Mouse (Mus musculus) MEL (cell line): ENCODE results near the gene Gm49340. TPM values are rescaled to one million over a fixed set of nuclear protein-coding genes. Genes with fewer than 3 reads are reported as not detected.

Experiments used
- DNase-seq: peaks from one replicate; pipeline ENCODE4 v3.0.0; 2011; ENCODE audit warnings: low read depth, low spot score
- H3K27ac ChIP-seq: 2 replicates; pipeline ENCODE4 v1.5.1; 2012; ENCODE audit warnings: low read depth, mild to moderate bottlenecking, control low read depth, low read length, moderate library complexity; ENCODE audit not compliant: control insufficient read depth
- H3K27me3 ChIP-seq, 2 experiments: fragments of 150-350 bp in 1 of 2; sonication (generic) in 1 of 2; 2 replicates each; pipeline ENCODE4 v1.6.1; 2012; ENCODE audit warnings: low read length in 2 of 2, mild to moderate bottlenecking in 2 of 2, improper control_type of control experiment in 1 of 2, moderate library complexity in 1 of 2; ENCODE audit not compliant: insufficient read depth in 2 of 2, control insufficient read depth in 1 of 2
- H3K36me3 ChIP-seq, 2 experiments: 2 replicates each; pipeline ENCODE4 v1.6.1; 2012 to 2014; ENCODE audit warnings: low read length in 2 of 2, improper control_type of control experiment in 1 of 2, inconsistent platforms in 1 of 2, mild to moderate bottlenecking in 1 of 2; ENCODE audit not compliant: insufficient read depth in 2 of 2, control insufficient read depth in 1 of 2
- H3K4me1 ChIP-seq, 2 experiments: fragments of 150-350 bp in 1 of 2; sonication (generic) in 1 of 2; 2 replicates each; pipeline ENCODE4 v1.6.1; 2012; ENCODE audit warnings: low read length in 2 of 2, improper control_type of control experiment in 1 of 2, mild to moderate bottlenecking in 1 of 2; ENCODE audit not compliant: insufficient read depth in 2 of 2, control insufficient read depth in 1 of 2
- H3K4me3 ChIP-seq, 2 experiments: fragments of 150-350 bp in 1 of 2; sonication (generic) in 1 of 2; 2 replicates each; pipeline ENCODE4 v1.5.1; 2012; ENCODE audit warnings: low read depth in 2 of 2, low read length in 2 of 2, mild to moderate bottlenecking in 2 of 2, moderate library complexity in 2 of 2, control low read depth in 1 of 2, improper control_type of control experiment in 1 of 2; ENCODE audit not compliant: control insufficient read depth in 1 of 2, insufficient read depth in 1 of 2
- H3K79me2 ChIP-seq: 2 replicates; pipeline ENCODE4 v1.6.1; 2012; ENCODE audit warnings: mild to moderate bottlenecking, low read length, moderate library complexity; ENCODE audit not compliant: control insufficient read depth, poor library complexity, insufficient read depth
- H3K9ac ChIP-seq: 2 replicates; pipeline ENCODE4 v1.6.1; 2012; ENCODE audit warnings: low read depth, mild to moderate bottlenecking, control low read depth, low read length, moderate library complexity; ENCODE audit not compliant: control insufficient read depth, poor library complexity, severe bottlenecking
- H3K9me3 ChIP-seq: fragments of 150-350 bp; sonication (generic); replicated peaks from 2 replicates; pipeline ENCODE4 v1.6.1; 2012; ENCODE audit warnings: mild to moderate bottlenecking, low read length, improper control_type of control experiment, moderate library complexity; ENCODE audit not compliant: insufficient read depth
- CHD1 ChIP-seq: IDR thresholded peaks from 2 replicates; pipeline ENCODE4 v1.6.1; 2012; ENCODE audit warnings: low read depth, mild to moderate bottlenecking, inconsistent platforms, low read length, improper control_type of control experiment
- CHD2 ChIP-seq: IDR thresholded peaks from 2 replicates; pipeline ENCODE4 v1.6.1; 2011; ENCODE audit warnings: low read length, improper control_type of control experiment
- CTCF ChIP-seq, 3 experiments: IDR thresholded peaks in 2 of 3; conservative IDR thresholded peaks in 1 of 3; 2 replicates each; pipeline ENCODE4 v1.5.1; 2011 to 2012; ENCODE audit warnings: low read length in 3 of 3, low read depth in 2 of 3, mild to moderate bottlenecking in 2 of 3, improper control_type of control experiment in 1 of 3, inconsistent platforms in 1 of 3, mixed read lengths in 1 of 3, moderate library complexity in 1 of 3; ENCODE audit not compliant: control insufficient read depth in 1 of 3, insufficient read depth in 1 of 3, poor library complexity in 1 of 3, severe bottlenecking in 1 of 3
- E2F4 ChIP-seq: IDR thresholded peaks from 2 replicates; pipeline ENCODE4 v1.6.1; 2011; ENCODE audit warnings: low read depth, low read length, improper control_type of control experiment, borderline replicate concordance
- ELF1 ChIP-seq: IDR thresholded peaks from 2 replicates; pipeline ENCODE4 v1.6.1; 2014; ENCODE audit warnings: low read depth, mild to moderate bottlenecking, inconsistent platforms, low read length, improper control_type of control experiment, moderate library complexity
- ETS1 ChIP-seq: IDR thresholded peaks from 2 replicates; pipeline ENCODE4 v1.6.1; 2012; ENCODE audit warnings: low read depth, mild to moderate bottlenecking, inconsistent platforms, low read length, improper control_type of control experiment, moderate library complexity
- HCFC1 ChIP-seq: IDR thresholded peaks from 2 replicates; pipeline ENCODE4 v1.6.1; 2012; ENCODE audit warnings: low read depth, mild to moderate bottlenecking, inconsistent platforms, low read length, improper control_type of control experiment, moderate library complexity
- JUND ChIP-seq: IDR thresholded peaks from 2 replicates; pipeline ENCODE4 v1.6.1; 2011; ENCODE audit warnings: low read depth, mild to moderate bottlenecking, improper control_type of control experiment, low read length
- MEF2A ChIP-seq: IDR thresholded peaks from 2 replicates; pipeline ENCODE4 v1.6.1; 2014; ENCODE audit warnings: low read depth, mild to moderate bottlenecking, inconsistent platforms, low read length, improper control_type of control experiment; ENCODE audit not compliant: poor library complexity, insufficient replicate concordance, severe bottlenecking; ENCODE audit errors: extremely low read depth
- NELFE ChIP-seq: IDR thresholded peaks from 2 replicates; pipeline ENCODE4 v1.6.1; 2011; ENCODE audit warnings: low read depth, low read length, improper control_type of control experiment
- RCOR1 ChIP-seq: IDR thresholded peaks from 2 replicates; pipeline ENCODE4 v1.6.1; 2012; ENCODE audit warnings: low read depth, mild to moderate bottlenecking, inconsistent platforms, low read length, improper control_type of control experiment
- SIN3A ChIP-seq: IDR thresholded peaks from 2 replicates; pipeline ENCODE4 v1.6.1; 2012; ENCODE audit warnings: low read length, improper control_type of control experiment, inconsistent platforms
- TAL1 ChIP-seq: IDR thresholded peaks from 2 replicates; pipeline ENCODE4 v1.6.1; 2012; ENCODE audit warnings: mild to moderate bottlenecking, inconsistent platforms, low read length, moderate library complexity, mixed read lengths
- USF2 ChIP-seq, 2 experiments: IDR thresholded peaks; 2 replicates each; pipeline ENCODE4 v1.6.1; 2011 to 2012; ENCODE audit warnings: improper control_type of control experiment in 2 of 2, low read length in 2 of 2, borderline replicate concordance in 1 of 2, inconsistent platforms in 1 of 2, low read depth in 1 of 2, mild to moderate bottlenecking in 1 of 2; ENCODE audit not compliant: insufficient read depth in 1 of 2
- ZC3H11A ChIP-seq: IDR thresholded peaks from 2 replicates; pipeline ENCODE4 v1.6.1; 2012; ENCODE audit warnings: low read depth, mild to moderate bottlenecking, inconsistent platforms, low read length, improper control_type of control experiment
- ZKSCAN1 ChIP-seq: IDR thresholded peaks from 2 replicates; pipeline ENCODE4 v1.6.1; 2012; ENCODE audit warnings: low read depth, mild to moderate bottlenecking, inconsistent platforms, low read length, improper control_type of control experiment, moderate library complexity
- ZMIZ1 ChIP-seq: IDR thresholded peaks from 2 replicates; pipeline ENCODE4 v1.6.1; 2012; ENCODE audit warnings: low read depth, mild to moderate bottlenecking, inconsistent platforms, low read length, improper control_type of control experiment, moderate library complexity
- polyA plus RNA-seq, 2 experiments: library from polyadenylated mRNA; stranded (reverse) in 1 of 2; unstranded in 1 of 2; fragments of >175 nt in 1 of 2; fragments of >200 nt in 1 of 2; gene quantifications; 2 replicates each; pipeline versions ENCODE4 v1.2.1 to v1.2.4; 2012; ENCODE audit warnings: low replicate concordance in 2 of 2, low read depth in 1 of 2; ENCODE audit not compliant: insufficient read length in 2 of 2, insufficient read depth in 1 of 2, missing spikeins in 1 of 2
- total RNA-seq: library from RNA; depleted of rRNA; stranded (reverse); fragments of 300-350 nt; gene quantifications from 2 replicates; pipeline ENCODE4 v1.2.3, GENCODE M21; 2012; rRNA removed

The Gm49340 gene
- total RNA-seq (not detected in 2 replicates), polyA plus RNA-seq (not detected)

- Histone ChIP-seq H3K9me3 (no peaks in the 10 kb centered on the region), H3K4me3 (no peak within 1 kb of the TSS), H3K27me3 (peaks cover 3 to 5% of the 10 kb centered on the region in 2 experiments; a peak in 3 of 4 replicates), H3K4me1 (0 out of 4 replicates have a peak, but pooled peaks cover 0 to 2% of the 10 kb centered on the region in 2 experiments), H3K27ac (no peak within 1 kb of the TSS), H3K79me2 (no peaks in the 10 kb centered on the region), H3K36me3 (no peaks in the 10 kb centered on the region), H3K9ac (no peak within 1 kb of the TSS)
- TF ChIP-seq NELFE, result no peak
- TF ChIP-seq SIN3A, result no peak
- DNase-seq, result no peak
Observed at GRCm38 (mm10) chr11:73329442-73329841, at the start of gene Gm49340, which contains the start of the genes Aspa and Spata22. Gene Gm49340, plus strand, starts transcription at chr11:73329741. Gene Aspa, minus strand, starts transcription at chr11:73329596. Gene Spata22, plus strand, starts transcription at chr11:73329741.

DNA sequence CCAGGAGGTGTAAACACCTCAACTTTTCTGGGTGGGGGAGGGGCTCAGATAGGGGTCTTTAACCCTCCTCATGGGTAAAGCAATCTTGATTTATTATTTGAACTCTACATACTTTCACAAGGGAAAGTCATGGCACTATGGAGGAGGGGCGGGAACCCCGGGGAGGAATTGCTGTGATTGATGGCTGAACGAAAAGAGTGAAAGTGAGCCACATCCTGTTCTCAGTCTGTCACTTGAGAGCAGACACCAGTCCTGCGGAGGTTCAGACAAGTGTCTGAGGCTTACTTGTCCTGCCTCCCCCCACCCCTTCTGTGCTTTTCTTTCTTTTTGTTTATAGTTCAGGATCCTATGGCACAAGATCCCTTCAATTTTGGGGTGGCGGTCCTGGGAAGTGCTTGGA lies 48.8 kb upstream of the Gm49340 start:
- Histone ChIP-seq H3K9ac (no peak overlapping the region), H3K79me2 (no peaks in the 10 kb centered on the region), H3K4me3 (no peak overlapping the region), H3K4me1 (no peaks in the 10 kb centered on the region), H3K27me3 (no peaks in the 10 kb centered on the region), H3K27ac (no peak overlapping the region), H3K36me3 (no peaks in the 10 kb centered on the region), H3K9me3 (no peaks in the 10 kb centered on the region)
- DNase-seq, result no peak
- TF ChIP-seq HCFC1 (no peak), NELFE (no peak), USF2 (IDR thresholded peaks at IDR 0.05; ENCODE audit: borderline replicate concordance in 1 of 2, insufficient read depth in 1 of 2, low read depth in 1 of 2, low read length in 2 of 2) (no peak), RCOR1 (no peak), CHD1 (no peak), MEF2A (no peak), ELF1 (no peak), ZMIZ1 (no peak), ZKSCAN1 (no peak), TAL1 (no peak), CHD2 (no peak)

DNA sequence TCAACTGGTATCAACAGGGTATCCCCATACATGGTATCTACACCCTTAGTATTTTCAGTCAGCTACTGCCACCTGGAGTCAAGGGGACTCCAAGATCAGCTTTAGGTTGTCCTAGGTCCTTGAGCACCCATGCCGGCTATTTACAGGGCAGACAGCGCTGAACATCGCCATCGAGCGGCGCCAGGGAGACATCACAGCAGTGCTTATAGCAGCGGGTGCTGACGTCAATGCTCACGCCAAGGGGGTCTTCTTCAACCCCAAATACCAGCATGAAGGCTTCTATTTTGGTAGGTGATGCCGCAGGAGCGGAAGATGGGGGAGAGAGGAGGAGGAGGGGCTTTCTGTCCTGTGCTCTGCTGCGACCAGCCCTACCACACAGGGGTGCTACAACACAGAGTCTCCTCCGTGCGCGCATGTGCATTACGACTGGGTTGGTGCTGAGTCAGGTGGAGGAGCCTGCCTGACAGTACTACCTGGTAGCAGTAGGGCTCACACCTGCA lies 48.0 kb upstream of the Gm49340 start:
- no peaks in the 10 kb centered on the region for H3K36me3 ChIP-seq
- no peaks in the 10 kb centered on the region for H3K4me1 ChIP-seq
- no peak for DNase-seq
- no peak overlapping the region for H3K27ac ChIP-seq
- no peak overlapping the region for H3K9ac ChIP-seq
- no peak overlapping the region for H3K4me3 ChIP-seq
- TF ChIP-seq TAL1 (no peak), E2F4 (no peak), ZKSCAN1 (no peak), ZC3H11A (no peak), CTCF (IDR thresholded peaks at IDR 0.05 in 2 of 3, conservative IDR thresholded peaks at IDR 0.05 in 1 of 3; ENCODE audit: control insufficient read depth in 1 of 3, insufficient read depth in 1 of 3, low read depth in 2 of 3, low read length in 3 of 3, poor library complexity in 1 of 3, severe bottlenecking in 1 of 3) (peak in 1 of 3 experiments; percentile 8; a peak in 1 of 6 replicates), HCFC1 (no peak), NELFE (no peak), ETS1 (no peak), JUND (no peak)
- TF ChIP-seq, all 39 proteins: peak for 1
- Histone ChIP-seq H3K27me3 (no peaks in the 10 kb centered on the region), H3K9me3 (no peaks in the 10 kb centered on the region), H3K79me2 (no peaks in the 10 kb centered on the region)
